Mouse (Mus musculus) bone marrow, adult 2 months (tissue): ENCODE data around the gene Card19.

Experiments
- CTCF ChIP-seq: fragments of 200-500 bp; IDR thresholded peaks from 2 replicates; pipeline ENCODE4 v1.5.1; 2011; ENCODE audit warnings: low read length, control low read depth; ENCODE audit not compliant: control insufficient read depth, insufficient read depth
- POLR2A ChIP-seq: fragments of 200-500 bp; IDR thresholded peaks from 2 replicates; pipeline ENCODE4 v1.6.1; 2011; ENCODE audit warnings: low read depth, mild to moderate bottlenecking, control low read depth, low read length, borderline replicate concordance; ENCODE audit not compliant: control insufficient read depth

GRCm38 (mm10) chr13:49175509-49175908 lies 40.3 kb downstream of the Card19 start:
- TF ChIP-seq POLR2A (no peak), CTCF (no peak)
